Mouse (Mus musculus): Measurements from ENCODE around the gene Rabep2.

DNA sequence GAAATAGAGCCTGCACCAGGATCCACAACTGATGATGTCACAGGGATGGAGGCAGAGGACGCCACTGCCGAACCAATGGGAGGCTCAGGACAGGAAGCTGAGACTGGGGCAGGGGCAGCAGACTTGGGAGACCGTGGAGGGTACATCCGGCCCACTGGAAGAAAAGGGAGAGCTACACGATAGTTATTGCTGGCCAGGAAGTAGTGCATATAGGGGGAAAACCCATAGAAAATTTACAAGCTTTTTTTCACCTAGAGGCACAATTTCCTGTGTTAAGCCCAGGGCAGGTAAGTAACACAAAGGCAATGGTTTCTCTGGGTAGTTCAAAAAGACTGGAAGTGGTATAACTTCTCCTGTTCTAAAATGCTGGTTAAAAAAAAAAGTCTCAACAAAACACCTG lies 67.9 kb downstream of the Rabep2 start:
- TF ChIP-seq CTCF (IDR thresholded peaks at IDR 0.05; ENCODE audit: borderline replicate concordance, insufficient read depth, low read length) (no peak), POLR2A (IDR thresholded peaks at IDR 0.05; ENCODE audit: low read depth, low read length) (no peak)

All from embryonic fibroblast, embryonic 13.5 days (primary cell).